Mouse (Mus musculus) gastrocnemius, postnatal 10 days (tissue): ENCODE results near the gene Nisch. TPM values are rescaled to one million over a fixed set of nuclear protein-coding genes. Genes with fewer than 3 reads are reported as not detected.

Experiments
- DNase-seq: peaks from one replicate; pipeline ENCODE4 v3.0.0; 2021; ENCODE audit warnings: mixed read lengths
- total RNA-seq, 2 experiments: library from RNA; stranded (reverse); gene quantifications; 2 replicates each; pipeline ENCODE4 v1.2.3; 2021

Nisch gene
- total RNA-seq, 2 experiments from 2014 or later = 133 to 183 TPM

DNA sequence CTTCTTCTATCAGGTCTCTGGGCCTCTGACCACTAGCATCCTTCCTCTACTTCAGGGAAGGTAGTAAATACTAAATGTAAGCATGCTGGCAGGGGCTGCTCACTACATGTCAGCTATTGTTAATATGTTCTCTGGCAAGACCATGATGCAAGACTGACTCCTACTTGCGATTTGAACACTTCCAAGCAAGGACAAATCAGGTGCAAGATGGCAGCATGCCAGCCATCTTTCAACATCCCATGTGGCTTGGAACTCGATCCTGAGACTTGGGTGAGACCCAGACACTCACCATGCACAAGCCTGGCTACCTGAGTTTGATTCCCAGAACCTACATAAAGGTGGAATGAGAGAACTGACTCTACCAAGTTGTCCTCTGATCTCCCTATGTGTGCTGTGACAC is 24.8 kb downstream of the Nisch start:
- DNase-seq = no peak

GRCm38 (mm10) chr14:31189348-31189747 is 27.4 kb downstream of the Nisch start:
- DNase-seq = no peak

DNA sequence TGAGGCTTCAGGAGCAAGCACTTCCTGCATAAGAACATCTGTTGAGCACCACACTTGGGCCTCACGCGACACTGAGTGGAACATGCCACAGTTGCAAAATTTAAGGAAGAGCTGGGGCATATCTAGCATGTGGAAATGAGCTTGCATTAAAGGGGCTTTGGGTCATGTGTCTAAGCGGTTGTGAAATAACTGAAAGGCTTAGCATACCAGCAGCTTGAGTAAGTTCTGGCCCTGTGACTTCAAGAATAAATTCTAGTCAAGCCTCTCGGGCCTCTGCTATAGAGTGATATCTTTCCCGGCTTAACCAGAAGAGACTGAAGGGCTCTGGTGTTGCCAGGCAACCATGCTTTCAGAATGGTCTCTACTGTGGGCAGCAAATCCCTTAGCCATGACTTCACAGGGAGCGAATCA is 28.0 kb downstream of the Nisch start:
- no peak for DNase-seq

DNA sequence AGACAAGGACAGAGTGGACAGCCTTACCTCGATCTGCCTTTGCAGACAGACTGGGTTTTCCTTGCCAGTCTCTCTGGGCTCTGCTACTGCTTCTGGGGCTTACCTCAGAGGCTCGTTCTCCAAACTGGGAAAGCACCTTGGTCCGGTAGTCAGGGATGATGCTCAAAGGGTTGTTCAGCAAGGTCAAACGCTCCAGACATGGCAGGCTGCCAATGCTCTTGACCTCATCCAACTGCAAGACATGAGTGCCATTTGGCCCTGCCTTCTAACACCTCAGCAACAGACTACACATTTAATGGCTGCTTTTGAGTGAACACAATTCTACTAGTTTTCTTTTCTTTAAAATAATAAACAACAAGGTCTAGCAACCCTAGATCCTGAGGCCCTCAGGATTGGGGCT is 30.1 kb downstream of the Nisch start:
- DNase-seq = no peak

- no peak for DNase-seq
These were observed 32.6 kb downstream of the Nisch start for GRCm38 (mm10) chr14:31184195-31184594.

- no peak for DNase-seq
These were observed 33.2 kb downstream of the Nisch start for GRCm38 (mm10) chr14:31183541-31183940.

DNA sequence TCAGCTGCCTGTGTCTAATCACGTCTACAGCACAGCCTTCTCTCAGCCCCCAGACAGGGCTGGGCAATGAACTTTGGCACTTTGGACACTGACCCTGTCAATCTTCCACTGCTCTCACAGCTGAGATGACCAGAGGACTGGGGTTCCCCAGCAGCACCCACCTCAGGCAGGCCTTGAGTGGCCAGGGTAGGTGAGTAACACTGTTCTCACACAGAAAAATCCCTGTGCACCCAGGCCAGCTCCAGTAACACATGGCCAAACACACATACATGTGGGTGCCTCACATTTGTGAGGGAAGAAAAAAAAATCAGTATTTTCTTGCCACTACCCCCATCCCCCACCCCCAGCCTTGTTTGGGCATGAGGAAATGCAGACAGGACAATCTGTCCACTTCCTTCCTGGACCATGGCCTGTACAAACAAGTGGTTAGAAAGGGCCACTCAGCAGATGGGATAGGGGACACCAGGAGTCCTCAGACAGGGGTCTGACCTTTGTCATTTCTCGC is 33.9 kb downstream of the Nisch start:
- no peak for DNase-seq

- no peak for DNase-seq
These were observed 35.2 kb downstream of the Nisch start for GRCm38 (mm10) chr14:31181512-31181911.

DNA sequence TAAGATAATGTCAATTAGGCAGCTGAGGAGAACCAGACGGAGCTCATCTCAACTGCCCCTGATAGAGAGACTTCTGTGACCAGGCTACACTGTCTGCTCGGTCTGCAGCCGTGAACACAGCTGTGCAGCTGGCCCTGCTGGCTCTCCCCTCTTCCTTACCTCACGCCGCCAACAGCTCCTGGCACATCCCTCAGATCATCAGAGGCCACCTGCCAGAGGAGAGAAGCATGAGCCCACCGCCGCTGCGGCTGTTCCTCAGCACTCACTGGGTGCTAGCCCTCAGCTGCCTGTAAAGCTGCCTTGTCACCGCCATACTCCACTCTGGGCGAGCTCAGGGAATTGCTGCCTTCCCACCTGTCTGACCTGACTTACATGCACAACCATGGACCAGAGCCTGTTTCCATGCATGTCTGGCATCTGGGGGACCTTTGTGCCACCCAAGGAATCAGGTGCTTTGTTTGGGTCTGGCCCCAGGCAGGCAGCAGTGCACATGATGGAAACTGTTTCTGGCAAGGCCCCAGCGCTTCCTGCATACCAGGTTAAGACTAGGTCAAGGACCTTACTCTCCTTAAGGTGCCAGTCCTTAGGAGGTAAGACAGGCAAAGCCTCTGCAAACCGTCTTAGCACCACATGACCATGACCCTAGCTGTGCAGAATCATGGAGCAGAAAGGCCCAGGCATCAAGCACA is 36.9 kb downstream of the Nisch start:
- DNase-seq = peak; percentile 59

DNA sequence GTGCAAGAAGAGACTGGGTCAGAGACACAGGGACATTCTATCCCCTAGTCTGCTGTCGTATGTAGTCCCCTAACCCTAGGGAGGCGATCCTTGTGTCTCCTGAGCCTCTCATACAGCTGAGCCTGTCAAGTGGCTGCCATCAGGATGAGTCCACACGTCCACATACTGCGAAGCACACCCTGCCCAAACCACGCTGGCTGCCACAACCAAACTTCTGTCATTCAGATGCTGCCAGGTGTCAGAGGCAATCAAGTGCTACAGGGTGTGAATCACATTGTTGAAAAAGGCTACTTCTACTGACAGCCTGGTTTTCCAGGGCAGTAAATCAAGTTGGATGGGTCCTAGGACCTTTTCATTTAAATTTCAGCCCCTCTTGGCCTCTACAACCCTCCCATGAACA is 39.0 kb downstream of the Nisch start:
- DNase-seq = no peak

DNA sequence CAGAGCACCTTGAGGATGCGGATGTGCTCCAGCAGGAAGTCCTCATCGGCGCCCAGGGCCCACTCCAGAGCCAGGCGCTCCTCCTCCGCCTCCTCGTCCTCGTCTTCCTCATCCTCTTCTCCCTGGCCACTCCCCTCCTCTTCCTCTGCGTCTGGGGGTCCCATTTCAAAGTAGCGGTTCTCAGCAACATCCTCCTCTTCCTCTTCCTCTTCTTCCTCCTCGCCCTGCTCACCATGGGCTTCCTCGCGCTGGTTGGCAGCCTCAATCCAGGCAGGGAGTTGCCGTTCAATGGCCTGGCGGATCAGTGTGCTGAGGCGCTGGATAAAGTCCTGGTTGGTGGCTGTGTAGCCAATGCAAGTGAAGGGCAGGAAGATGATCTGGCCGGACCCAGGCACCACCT is 39.5 kb downstream of the Nisch start:
- no peak for DNase-seq

- DNase-seq = no peak
These were observed 43.2 kb downstream of the Nisch start for GRCm38 (mm10) chr14:31173537-31173936.

DNA sequence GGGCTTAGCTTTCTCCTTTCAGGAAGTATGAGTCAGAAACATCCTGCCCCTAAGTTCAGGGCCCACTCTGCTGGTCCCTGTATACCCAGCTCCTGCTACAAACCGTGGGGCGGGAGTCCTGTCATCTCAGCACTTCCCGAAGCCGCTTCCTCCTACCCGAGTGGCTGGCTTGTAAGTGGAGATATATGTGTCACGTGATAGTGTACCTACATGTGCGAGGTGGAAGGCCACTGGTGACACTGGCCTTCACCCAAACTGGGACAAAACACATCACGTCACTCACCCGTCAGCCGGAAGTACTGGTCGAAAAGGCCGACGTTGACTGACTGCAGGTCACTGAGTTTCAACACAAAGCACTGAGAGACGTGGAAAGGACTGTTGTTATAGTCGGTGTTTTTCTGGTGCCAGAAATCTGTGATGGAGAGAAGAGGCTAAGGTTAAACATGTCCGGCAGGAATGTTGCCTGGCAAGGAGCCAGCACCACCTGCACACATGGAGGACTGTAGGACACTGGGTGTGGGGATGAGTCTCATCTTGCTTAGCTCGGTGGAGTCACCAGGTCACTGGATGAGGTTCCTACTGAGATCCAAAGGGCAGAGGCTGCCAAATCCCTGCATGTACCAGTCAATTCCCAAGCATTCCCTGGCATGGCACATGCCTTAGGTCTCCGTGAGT is 43.8 kb downstream of the Nisch start:
- no peak for DNase-seq

DNA sequence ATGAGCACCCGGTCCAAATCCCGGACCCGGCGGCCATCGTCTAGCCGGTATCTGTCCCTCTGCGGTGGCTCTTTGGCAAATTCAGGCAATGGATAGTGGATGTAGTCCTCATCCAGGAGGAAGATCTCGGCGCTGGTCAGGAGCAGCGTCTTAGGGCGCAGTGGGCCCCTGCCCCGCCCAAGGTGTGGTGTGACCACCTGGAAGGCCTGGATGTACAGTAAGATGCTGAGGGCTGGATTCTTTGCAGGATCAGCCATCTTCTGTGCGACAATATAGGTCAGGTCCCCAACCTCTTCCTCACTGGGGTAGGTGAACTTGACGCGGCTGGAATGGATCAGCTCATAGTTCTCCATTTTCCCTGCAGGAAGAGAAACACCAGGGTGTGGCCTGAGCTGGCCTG is 44.9 kb downstream of the Nisch start:
- DNase-seq = no peak

DNA sequence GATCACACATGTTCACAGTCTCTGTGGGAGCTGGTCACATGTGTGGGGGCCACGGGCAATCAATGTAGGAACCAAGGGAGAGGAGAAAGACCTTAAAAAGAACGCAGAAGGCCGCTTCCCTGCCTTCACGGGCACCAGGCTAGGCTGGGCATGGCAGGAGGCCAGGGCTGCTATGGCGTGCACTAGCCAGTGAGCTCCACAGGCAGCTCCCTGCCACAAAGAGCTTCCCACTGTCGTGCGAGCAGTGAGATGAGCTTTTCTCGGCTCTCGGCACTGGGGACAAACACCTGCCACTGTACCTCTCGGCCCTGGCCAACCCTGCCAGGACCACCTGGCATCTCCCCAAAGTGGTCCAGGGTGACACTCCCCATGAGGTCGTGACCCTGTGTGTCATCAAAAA is 45.4 kb downstream of the Nisch start:
- no peak for DNase-seq

DNA sequence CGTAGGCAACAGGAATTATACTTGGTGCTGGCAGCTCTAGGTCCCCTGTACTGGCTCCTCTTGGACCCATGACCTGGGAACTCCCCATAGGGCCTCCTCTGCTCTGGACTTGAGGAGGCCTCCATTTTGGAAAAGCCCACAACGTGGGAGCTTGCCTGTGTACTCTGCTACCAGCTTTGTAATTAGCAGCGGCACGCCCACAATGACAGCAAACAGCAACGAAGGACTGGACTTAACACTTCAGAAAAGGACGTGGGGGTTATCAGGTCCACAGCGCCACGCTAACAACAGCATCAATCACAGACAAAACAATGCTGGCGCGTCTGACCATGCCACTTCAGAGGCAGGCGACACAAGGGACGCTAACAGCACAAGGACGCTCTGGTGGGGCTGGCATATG is 45.8 kb downstream of the Nisch start:
- no peak for DNase-seq

GRCm38 (mm10) chr14:31169508-31169907 is 47.2 kb downstream of the Nisch start:
- DNase-seq = no peak

GRCm38 (mm10) chr14:31168425-31168824 is 48.3 kb downstream of the Nisch start, which contains the start of gene Stab1:
Stab1 (minus strand) TSS chr14:31168641.
- DNase-seq = no peak

DNA sequence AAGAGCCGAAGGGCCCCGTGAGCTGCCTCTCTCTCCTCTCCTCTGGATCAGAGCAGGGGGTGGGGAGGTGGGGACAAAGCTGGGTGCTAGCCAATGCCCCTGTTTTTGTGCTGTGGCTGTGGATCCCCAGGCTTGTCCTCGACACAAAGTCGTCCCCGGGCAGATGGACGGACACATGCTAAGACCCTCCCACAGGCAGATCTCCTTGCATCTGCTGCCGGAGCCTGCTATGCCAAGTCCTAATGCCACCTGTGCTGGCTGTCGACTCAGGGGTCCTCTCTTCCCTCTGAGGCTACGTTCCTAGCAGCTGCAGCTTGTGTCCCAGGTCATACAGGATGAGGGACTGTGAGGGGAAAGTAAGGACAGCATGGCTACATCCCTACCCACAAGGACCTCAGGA is 49.9 kb downstream of the Nisch start:
- no peak for DNase-seq

- no peak for DNase-seq
These were observed 50.6 kb downstream of the Nisch start for GRCm38 (mm10) chr14:31165991-31166630.

DNA sequence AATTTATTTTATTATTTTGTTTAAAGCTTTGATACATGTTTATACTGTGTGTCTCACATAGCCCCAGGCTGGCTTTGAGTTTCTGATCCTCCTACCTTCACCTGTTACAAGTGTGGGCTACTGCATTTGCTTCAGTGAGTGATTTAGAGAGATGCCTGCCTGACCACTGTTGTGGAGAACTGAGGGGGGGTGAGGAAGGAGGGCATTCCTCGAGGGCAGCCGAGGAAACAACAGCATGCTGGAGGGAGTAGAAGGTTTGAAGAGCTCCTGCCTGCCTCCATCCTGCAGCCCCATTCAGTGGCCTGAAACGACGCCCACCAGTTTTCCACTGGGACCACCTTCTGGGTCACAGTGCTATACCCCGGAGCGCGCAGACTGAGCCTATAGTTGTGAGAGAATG is 51.3 kb downstream of the Nisch start:
- no peak for DNase-seq

DNA sequence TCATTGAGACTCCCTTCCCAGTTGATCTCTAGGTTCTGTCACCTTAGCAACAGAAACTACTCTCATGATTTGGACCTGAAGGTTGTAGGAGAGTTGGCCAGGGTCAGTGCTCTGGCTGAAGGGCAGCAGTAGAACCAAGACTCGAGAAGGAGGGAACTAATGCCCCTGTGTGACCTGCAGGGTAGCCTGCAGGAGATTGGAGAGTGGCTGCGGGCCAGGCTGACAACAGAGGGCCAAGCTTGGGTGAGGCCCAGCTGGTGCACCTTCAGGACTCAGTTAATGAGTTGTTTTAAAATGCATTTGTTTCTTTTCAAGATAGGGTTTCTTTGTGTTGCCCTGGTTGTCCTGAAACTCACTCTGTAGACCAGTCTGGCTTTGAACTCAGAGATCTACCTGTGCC is 51.7 kb downstream of the Nisch start:
- DNase-seq = no peak

- no peak for DNase-seq
These were observed 52.7 kb downstream of the Nisch start for GRCm38 (mm10) chr14:31164067-31164466.
